Mouse (Mus musculus) T-helper 17 cell (primary cell): ENCODE results near the gene Cald1.

Experiments used
- in situ Hi-C, 2 experiments: fragments of 300-600 bp; cut with MboI, MseI; formaldehyde crosslinking; loops; 1 replicate in 1 of 2; 2 replicates in 1 of 2; pipeline ENCODE4 v1.15.1; 2025; ENCODE audit warnings: high pct_unique_total_duplicates in 2 of 2

Gene Cald1

GRCm38 (mm10) chr6:34664749-34665148 is 66.4 kb downstream of the Cald1 start:
- in situ Hi-C loops, result loop anchor here in 1 of 2 experiments (5.0 kb wide), 1 partner anchor 87 kb away; no protein-coding TSS in a partner anchor

- in situ Hi-C loops, result loop anchor here in 1 of 2 experiments (5.0 kb wide), 1 partner anchor 91 kb away; no protein-coding TSS in a partner anchor
Measured at GRCm38 (mm10) chr6:34668739-34669254, 70.5 kb downstream of the Cald1 start.

GRCm38 (mm10) chr6:34671355-34671754 is 73.1 kb downstream of the Cald1 start:
- in situ Hi-C loops, result no loop called here

- in situ Hi-C loops, result no loop called here
Measured at GRCm38 (mm10) chr6:34674416-34674815, 76.1 kb downstream of the Cald1 start.

GRCm38 (mm10) chr6:34674897-34675296 is 76.6 kb downstream of the Cald1 start:
- in situ Hi-C loops, result no loop called here

- in situ Hi-C loops, result no loop called here
Measured at GRCm38 (mm10) chr6:34682126-34682525, 83.8 kb downstream of the Cald1 start.

- in situ Hi-C loops, result no loop called here
Measured at GRCm38 (mm10) chr6:34684886-34685285, 86.6 kb downstream of the Cald1 start.

- in situ Hi-C loops, result no loop called here
Measured at GRCm38 (mm10) chr6:34688971-34689370, 90.7 kb downstream of the Cald1 start.

- in situ Hi-C loops, result no loop called here
Measured at GRCm38 (mm10) chr6:34691416-34691815, 93.1 kb downstream of the Cald1 start.

- in situ Hi-C loops, result no loop called here
Measured at GRCm38 (mm10) chr6:34694096-34694495, 95.8 kb downstream of the Cald1 start.

- in situ Hi-C loops, result loop anchor here in 1 of 2 experiments (25.0 kb wide), 1 partner anchor 1866 kb away; no protein-coding TSS in a partner anchor
Measured at GRCm38 (mm10) chr6:34703421-34704120, 105.3 kb downstream of the Cald1 start.

- in situ Hi-C loops, result loop anchor here in 1 of 2 experiments (25.0 kb wide), 1 partner anchor 1870 kb away; no protein-coding TSS in a partner anchor
Measured at GRCm38 (mm10) chr6:34707521-34707920, 109.2 kb downstream of the Cald1 start.

- in situ Hi-C loops, result loop anchor here in 1 of 2 experiments (25.0 kb wide), 1 partner anchor 1871 kb away; no protein-coding TSS in a partner anchor
Measured at GRCm38 (mm10) chr6:34708650-34709265, 110.5 kb downstream of the Cald1 start.

GRCm38 (mm10) chr6:34709289-34709688 is 111.0 kb downstream of the Cald1 start:
- in situ Hi-C loops, result loop anchor here in 1 of 2 experiments (25.0 kb wide), 1 partner anchor 1872 kb away; no protein-coding TSS in a partner anchor

GRCm38 (mm10) chr6:34709946-34710682 is 111.8 kb downstream of the Cald1 start:
- in situ Hi-C loops, result loop anchor here in 1 of 2 experiments (25.0 kb wide), 1 partner anchor 1873 kb away; no protein-coding TSS in a partner anchor

- in situ Hi-C loops, result loop anchor here in 1 of 2 experiments (25.0 kb wide), 1 partner anchor 1874 kb away; no protein-coding TSS in a partner anchor
Measured at GRCm38 (mm10) chr6:34710848-34711247, 112.5 kb downstream of the Cald1 start.

- in situ Hi-C loops, result loop anchor here in 1 of 2 experiments (25.0 kb wide), 1 partner anchor 1874 kb away; no protein-coding TSS in a partner anchor
Measured at GRCm38 (mm10) chr6:34711620-34712019, 113.3 kb downstream of the Cald1 start.

GRCm38 (mm10) chr6:34713169-34713568 is 114.9 kb downstream of the Cald1 start:
- in situ Hi-C loops, result loop anchor here in 1 of 2 experiments (25.0 kb wide), 1 partner anchor 1876 kb away; no protein-coding TSS in a partner anchor

- in situ Hi-C loops, result loop anchor here in 1 of 2 experiments (25.0 kb wide), 1 partner anchor 1876 kb away; no protein-coding TSS in a partner anchor
Measured at GRCm38 (mm10) chr6:34713777-34714176, 115.5 kb downstream of the Cald1 start.

GRCm38 (mm10) chr6:34714612-34715011 is 116.3 kb downstream of the Cald1 start:
- in situ Hi-C loops, result loop anchor here in 1 of 2 experiments (25.0 kb wide), 1 partner anchor 1877 kb away; no protein-coding TSS in a partner anchor
